Mouse (Mus musculus): ENCODE measurements around the gene Ndufs5. TPM values are rescaled to one million over a fixed set of nuclear protein-coding genes. Genes with fewer than 3 reads are reported as not detected.

Ndufs5 gene
- total and polyA plus RNA-seq, 2 experiments from 2014 or later: 161 to 536 TPM

DNA sequence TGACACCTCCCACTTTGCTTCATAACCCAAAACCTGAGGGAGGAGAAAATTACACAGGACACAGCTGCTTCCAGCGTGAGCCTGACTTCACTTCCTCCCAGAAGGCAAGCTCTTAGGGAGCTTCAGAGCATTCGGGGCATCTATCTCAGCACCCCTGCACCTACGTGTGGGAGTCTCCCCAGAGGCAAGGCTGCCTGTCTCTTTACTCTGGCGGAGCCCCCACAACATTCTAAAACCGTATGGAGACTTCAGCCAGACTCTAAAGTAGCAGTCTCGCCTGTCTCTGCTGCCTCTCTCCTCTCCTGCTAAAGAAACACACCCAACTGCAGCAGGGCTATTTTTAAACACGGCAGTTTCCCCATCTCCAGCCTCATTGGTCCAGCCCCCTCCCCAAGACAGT is 37.0 kb downstream of the Ndufs5 start:
- 0 out of 2 replicates have a peak, but pooled peaks have one; percentile 18 for ATAC-seq
- Histone ChIP-seq H3K9ac (no peak overlapping the region), H3K4me3 (ENCODE audit: low read depth, low read length) (no peak overlapping the region), H3K4me2 (ENCODE audit: low read depth) (peak overlapping the region; percentile 15; the same call in 1 of the 2 replicates), H3K27ac (ENCODE audit: low read depth, low read length) (0 out of 2 replicates have a peak overlapping the region, but pooled peaks have one; percentile 22), H3K36me3 (ENCODE audit: insufficient read depth) (peaks cover 35% of the 10 kb centered on the region), H3K4me1 (ENCODE audit: insufficient read depth) (peaks cover 29% of the 10 kb centered on the region), H3K27me3 (ENCODE audit: insufficient read depth, low read length) (no peaks in the 10 kb centered on the region), H3K9me3 (ENCODE audit: low read length) (no peaks in the 10 kb centered on the region)
- no peak for TF ChIP-seq CTCF (IDR thresholded peaks at IDR 0.05; ENCODE audit: low read depth)
- 45% methylated on average over 7 of the region's 7 CpGs for WGBS
- DNase-seq: no peak

DNA sequence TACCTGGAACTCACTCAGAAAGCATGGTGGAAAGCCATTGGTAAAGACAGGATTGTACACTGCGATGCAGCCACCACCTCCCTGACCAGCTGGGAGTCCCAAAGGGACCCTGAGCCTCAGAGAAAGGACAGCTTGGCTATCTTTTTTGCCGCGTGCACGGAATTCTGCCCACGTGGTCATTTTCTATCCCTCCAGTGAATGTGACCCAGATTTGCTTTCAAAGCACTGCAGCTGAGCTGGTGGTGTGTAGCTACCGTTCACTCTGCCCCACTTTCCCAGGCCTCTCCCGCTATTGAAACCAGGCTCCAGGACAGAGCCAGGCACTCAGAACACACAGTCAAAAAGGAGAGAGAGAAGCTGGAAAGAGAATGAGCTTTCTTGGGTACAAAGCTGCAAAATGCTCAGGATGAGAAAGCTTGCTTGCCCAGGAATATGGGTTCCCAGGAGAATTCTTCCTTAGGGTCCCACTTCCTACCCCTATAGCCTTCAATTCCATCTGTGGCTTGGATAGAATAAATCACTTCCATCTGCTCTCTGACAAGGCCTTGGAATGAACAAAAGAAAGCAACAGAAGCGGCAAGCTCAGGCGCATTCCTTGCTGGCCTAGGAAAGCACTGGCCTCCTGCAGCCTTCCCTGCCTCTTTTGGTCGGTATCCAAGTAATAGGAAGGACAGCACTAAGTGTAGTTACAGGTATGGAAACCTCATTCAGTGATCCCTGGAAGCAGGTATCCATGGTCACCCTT is 40.8 kb downstream of the Ndufs5 start:
- Histone ChIP-seq H3K4me1 (ENCODE audit: insufficient read depth) (peaks cover 16% of the 10 kb centered on the region), H3K9me3 (ENCODE audit: low read length) (no peaks in the 10 kb centered on the region), H3K4me2 (ENCODE audit: low read depth) (peak overlapping the region; percentile 17; the same call in 1 of the 2 replicates), H3K27ac (ENCODE audit: low read depth, low read length) (peak overlapping the region; percentile 85), H3K4me3 (ENCODE audit: low read depth, low read length) (no peak overlapping the region), H3K27me3 (ENCODE audit: insufficient read depth, low read length) (no peaks in the 10 kb centered on the region), H3K36me3 (ENCODE audit: insufficient read depth) (peaks cover 33% of the 10 kb centered on the region), H3K9ac (peak overlapping the region; percentile 31)
- ATAC-seq (peak; percentile 81), DNase-seq (peak; percentile 58)
- TF ChIP-seq CTCF (IDR thresholded peaks at IDR 0.05; ENCODE audit: low read depth): no peak
- WGBS: 20% methylated on average over 10 of the region's 10 CpGs

DNA sequence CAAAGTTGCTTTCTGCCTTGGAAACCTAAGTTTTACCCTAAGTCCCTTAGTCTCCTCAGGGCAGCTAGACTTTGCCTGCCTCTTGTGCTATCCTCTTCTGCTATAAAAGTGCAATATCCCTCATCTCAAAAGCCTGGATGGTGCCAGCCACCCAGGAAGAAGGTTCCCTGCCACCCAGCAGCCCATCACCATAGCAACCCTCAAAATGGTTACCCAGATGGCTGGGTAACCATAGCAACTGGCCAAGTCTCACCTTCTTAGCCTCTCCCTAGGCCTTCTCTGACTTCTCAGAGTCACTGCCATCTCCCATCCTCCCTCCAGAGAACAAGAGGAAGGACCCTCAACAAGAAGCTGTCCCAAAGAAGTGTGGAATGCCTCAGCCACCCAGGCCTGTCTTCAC is 47.4 kb downstream of the Ndufs5 start:
- ATAC-seq: peak; percentile 65
- peak overlapping the region; percentile 19 for H3K4me2 ChIP-seq (ENCODE audit: low read depth)
- H3K27ac ChIP-seq (ENCODE audit: low read depth, low read length): peak overlapping the region; percentile 62
- no peaks in the 10 kb centered on the region for H3K27me3 ChIP-seq (ENCODE audit: insufficient read depth, low read length)
- H3K4me1 ChIP-seq (ENCODE audit: insufficient read depth): peaks cover 17% of the 10 kb centered on the region
- H3K4me3 ChIP-seq (ENCODE audit: low read depth, low read length): no peak overlapping the region
- no peak overlapping the region for H3K9ac ChIP-seq
- DNase-seq: peak; percentile 73
- TF ChIP-seq CTCF (IDR thresholded peaks at IDR 0.05; ENCODE audit: low read depth): no peak
- no peaks in the 10 kb centered on the region for H3K9me3 ChIP-seq (ENCODE audit: low read length)
- peaks cover 13% of the 10 kb centered on the region; the same call in 1 of the 2 replicates for H3K36me3 ChIP-seq (ENCODE audit: insufficient read depth)

DNA sequence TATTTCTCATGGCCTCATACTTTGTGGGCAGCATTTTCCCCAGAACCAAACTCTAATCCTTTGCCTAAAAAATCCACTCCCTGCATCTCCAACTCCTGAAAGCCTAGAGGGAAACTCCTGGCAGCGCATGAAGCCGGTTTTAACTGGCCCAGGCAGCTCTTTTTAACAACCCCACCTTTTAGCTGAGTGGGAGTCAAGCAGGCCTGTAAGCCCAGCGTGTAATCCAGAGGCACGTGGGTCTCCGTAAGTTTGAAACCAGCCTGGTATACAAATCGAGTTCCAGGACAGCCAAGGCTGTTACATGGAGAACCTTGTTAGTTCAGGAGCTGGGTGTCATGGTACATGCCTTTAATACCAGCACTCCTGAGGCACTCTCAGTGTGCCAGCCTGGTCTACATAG is 48.3 kb downstream of the Ndufs5 start:
- Histone ChIP-seq H3K4me1 (ENCODE audit: insufficient read depth) (peaks cover 23% of the 10 kb centered on the region), H3K36me3 (ENCODE audit: insufficient read depth) (peaks cover 13% of the 10 kb centered on the region; the same call in 1 of the 2 replicates)

DNA sequence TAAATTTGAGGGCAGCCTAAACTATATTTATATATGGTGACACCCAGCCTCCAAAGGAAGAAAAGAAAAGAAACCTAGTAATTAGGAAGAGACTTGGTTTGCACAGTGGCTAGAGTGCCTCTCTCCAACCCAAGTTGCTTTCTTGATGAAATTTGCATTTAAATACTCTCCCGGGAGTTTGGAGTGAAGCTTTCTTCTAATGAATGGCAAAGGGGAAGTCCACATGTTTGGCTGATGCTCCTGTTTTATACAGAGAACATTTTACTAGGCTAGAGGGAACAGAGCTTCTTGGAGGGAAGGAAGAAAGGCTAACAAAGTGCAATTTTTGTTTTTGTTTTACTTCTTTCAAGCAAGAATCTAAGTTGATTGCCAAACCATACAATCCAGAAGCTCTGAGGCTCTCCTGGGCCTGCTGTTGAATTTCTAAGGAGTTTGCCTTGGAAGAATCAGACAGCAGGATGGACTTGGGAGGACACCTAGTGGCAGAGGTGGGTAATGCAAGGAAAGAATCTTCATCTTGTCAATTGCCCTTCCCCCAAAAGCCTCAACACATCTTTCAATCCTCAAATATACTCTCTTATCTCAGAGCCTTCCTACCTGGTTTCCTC is 50.6 kb downstream of the Ndufs5 start:
- 12% methylated on average over 1 of the region's 1 CpGs for WGBS
- Histone ChIP-seq H3K9me3 (ENCODE audit: low read length) (no peaks in the 10 kb centered on the region), H3K27ac (ENCODE audit: low read depth, low read length) (peak overlapping the region; percentile 70), H3K27me3 (ENCODE audit: insufficient read depth, low read length) (no peaks in the 10 kb centered on the region), H3K9ac (no peak overlapping the region), H3K4me2 (ENCODE audit: low read depth) (no peak overlapping the region), H3K4me3 (ENCODE audit: low read depth, low read length) (no peak overlapping the region), H3K4me1 (ENCODE audit: insufficient read depth) (peaks cover 29% of the 10 kb centered on the region), H3K36me3 (ENCODE audit: insufficient read depth) (0 out of 2 replicates have a peak, but pooled peaks cover 4% of the 10 kb centered on the region)
- ATAC-seq: peak; percentile 39
- peak; percentile 98 for TF ChIP-seq CTCF (IDR thresholded peaks at IDR 0.05; ENCODE audit: low read depth)
- peak; percentile 93 for DNase-seq

More for the DNA sequence above, 48.3 kb downstream of the Ndufs5 start:
- Histone ChIP-seq H3K27me3 (ENCODE audit: insufficient read depth, low read length) (no peaks in the 10 kb centered on the region), H3K4me2 (ENCODE audit: low read depth) (no peak overlapping the region), H3K27ac (ENCODE audit: low read depth, low read length) (0 out of 2 replicates have a peak overlapping the region, but pooled peaks have one; percentile 62), H3K4me3 (ENCODE audit: low read depth, low read length) (no peak overlapping the region), H3K9ac (no peak overlapping the region), H3K9me3 (ENCODE audit: low read length) (no peaks in the 10 kb centered on the region)
- no peak for TF ChIP-seq CTCF (IDR thresholded peaks at IDR 0.05; ENCODE audit: low read depth)
- 72% methylated on average over 6 of the region's 6 CpGs for WGBS
- DNase-seq (no peak), ATAC-seq (no peak)

DNA sequence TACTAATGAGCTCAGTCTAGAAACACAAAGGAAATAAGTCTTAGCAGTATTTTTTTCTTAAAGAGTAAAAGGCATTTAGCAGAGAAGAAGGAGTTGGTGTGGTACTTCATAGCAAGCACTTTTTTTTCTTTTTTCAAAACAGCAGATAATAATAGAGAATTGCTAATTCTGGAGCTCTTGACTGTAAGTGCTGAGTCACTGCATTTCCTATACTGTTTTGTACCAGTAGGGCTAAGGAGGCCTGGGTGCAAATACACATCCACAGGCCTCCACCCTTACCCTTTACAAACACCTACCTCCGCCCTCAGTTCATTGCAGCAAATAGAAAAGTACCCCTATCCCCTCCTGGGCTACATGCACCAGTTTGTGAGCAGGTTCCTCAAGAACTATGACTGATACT is 51.5 kb downstream of the Ndufs5 start:
- peak overlapping the region; percentile 26; the same call in 1 of the 2 replicates for H3K9ac ChIP-seq
- no peak for TF ChIP-seq CTCF (IDR thresholded peaks at IDR 0.05; ENCODE audit: low read depth)
- peak overlapping the region; percentile 70 for H3K27ac ChIP-seq (ENCODE audit: low read depth, low read length)
- H3K4me2 ChIP-seq (ENCODE audit: low read depth): no peak overlapping the region
- peaks cover 29% of the 10 kb centered on the region for H3K4me1 ChIP-seq (ENCODE audit: insufficient read depth)
- H3K4me3 ChIP-seq (ENCODE audit: low read depth, low read length): no peak overlapping the region
- WGBS: 58% methylated on average over 1 of the region's 1 CpGs
- H3K27me3 ChIP-seq (ENCODE audit: insufficient read depth, low read length): no peaks in the 10 kb centered on the region
- DNase-seq (no peak), ATAC-seq (no peak)
- no peaks in the 10 kb centered on the region for H3K9me3 ChIP-seq (ENCODE audit: low read length)
- H3K36me3 ChIP-seq (ENCODE audit: insufficient read depth): 0 out of 2 replicates have a peak, but pooled peaks cover 4% of the 10 kb centered on the region
